Mouse (Mus musculus): ENCODE data around the gene Rita1.

GRCm38 (mm10) chr5:120660816-120661215 is 48.4 kb upstream of the Rita1 start:
- TF ChIP-seq POLR2A (IDR thresholded peaks at IDR 0.05; ENCODE audit: borderline replicate concordance, extremely low read depth, low read depth, low read length), result no peak
- no peak for TF ChIP-seq CTCF (IDR thresholded peaks at IDR 0.05; ENCODE audit: insufficient read depth, low read length)
